Mouse (Mus musculus): ENCODE results near the gene Dhx35. TPM values are rescaled to one million over a fixed set of nuclear protein-coding genes. Genes with fewer than 3 reads are reported as not detected.

The Dhx35 gene
- 20.4 and 26.1 TPM in 2 replicates for polyA plus RNA-seq (2014; fragmentation: Nextera tagmentation; extraction: Ambion mirVana)

DNA sequence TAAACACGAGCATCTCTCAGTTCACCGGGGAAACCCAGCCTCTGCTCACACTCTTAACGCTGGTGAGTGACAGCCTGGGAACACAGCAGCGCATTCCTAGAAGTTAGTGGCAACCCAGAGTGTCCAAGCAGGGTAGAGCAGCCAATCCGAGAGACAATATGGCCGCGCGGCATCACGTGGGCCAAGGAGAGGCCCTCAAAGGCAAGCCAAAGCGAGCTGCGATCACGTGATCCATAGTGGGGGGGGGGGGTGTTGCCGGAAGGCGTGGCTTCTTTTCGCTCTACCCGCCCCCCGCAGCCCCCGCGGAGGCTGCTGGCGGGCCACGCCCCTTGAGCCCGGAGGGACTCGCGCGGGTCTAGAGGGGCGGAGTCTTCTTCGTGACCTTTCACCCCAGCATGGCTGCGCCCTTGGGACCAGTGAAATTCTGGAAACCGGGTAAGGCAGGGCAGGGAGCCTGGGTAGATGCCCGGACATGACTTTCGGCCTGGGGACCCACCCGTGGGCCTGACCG, at the start of gene Dhx35:
TSS of gene Dhx35 (plus strand) at position 314 of the 511 bp plus-strand sequence.
- peak; percentile 99 for ATAC-seq (replicated peaks; ENCODE audit: low FRiP score)
- Histone ChIP-seq H3K9me3 (ENCODE audit: control insufficient read depth, low read length) (no peaks in the 10 kb centered on the region), H3K27ac (ENCODE audit: low read depth, low read length) (peak within 1 kb of the TSS; percentile 67), H3K27me3 (ENCODE audit: control insufficient read depth, insufficient read depth, low read length) (no peaks in the 10 kb centered on the region), H3K4me3 (ENCODE audit: low read depth, low read length) (peak within 1 kb of the TSS; percentile 58), H3K9ac (ENCODE audit: low read length) (peak within 1 kb of the TSS; percentile 55), H3K4me1 (replicated peaks; ENCODE audit: control insufficient read depth, insufficient read depth, low read length) (peaks cover 2% of the 10 kb centered on the region; the same call in 1 of the 2 replicates), H3K36me3 (ENCODE audit: control insufficient read depth, insufficient read depth, low read length) (no peaks in the 10 kb centered on the region; the same call in 1 of the 2 replicates), H3K4me2 (ENCODE audit: low read depth, low read length, severe bottlenecking) (peak within 1 kb of the TSS; percentile 67)
- under 1% methylated on average over 32 of the region's 33 CpGs for WGBS
- peak; percentile 98 for DNase-seq (ENCODE audit: low spot score)

DNA sequence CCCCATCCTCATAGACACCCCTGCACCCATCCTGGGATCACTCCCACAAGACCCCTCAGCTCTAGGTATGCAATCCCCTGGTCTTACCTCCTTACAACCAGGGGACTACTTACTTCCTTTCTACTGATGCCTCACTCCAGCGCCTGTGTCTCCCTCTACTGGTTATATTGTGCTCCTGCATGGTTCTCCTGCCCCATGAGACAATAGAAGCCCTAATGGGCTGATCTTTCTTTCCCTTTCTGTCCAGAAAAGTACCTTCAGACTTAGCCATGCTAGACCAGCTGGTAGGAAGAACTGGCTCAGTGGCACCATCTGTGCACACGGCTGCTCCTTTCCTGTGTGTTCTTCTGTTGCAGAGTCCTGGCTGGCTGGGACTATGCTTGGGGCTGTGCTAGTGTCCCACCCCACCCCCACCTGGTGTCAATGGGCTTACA, 49.5 kb upstream of the Dhx35 start:
- no peaks in the 10 kb centered on the region for H3K4me1 ChIP-seq (replicated peaks; ENCODE audit: control insufficient read depth, insufficient read depth, low read length)
- H3K36me3 ChIP-seq (ENCODE audit: control insufficient read depth, insufficient read depth, low read length), result no peaks in the 10 kb centered on the region
- no peaks in the 10 kb centered on the region for H3K9me3 ChIP-seq (ENCODE audit: control insufficient read depth, low read length)
- no peak overlapping the region for H3K27ac ChIP-seq (ENCODE audit: low read depth, low read length)
- H3K4me3 ChIP-seq (ENCODE audit: low read depth, low read length), result no peak overlapping the region
- no peak overlapping the region for H3K4me2 ChIP-seq (ENCODE audit: low read depth, low read length, severe bottlenecking)
- H3K9ac ChIP-seq (ENCODE audit: low read length), result no peak overlapping the region
- H3K27me3 ChIP-seq (ENCODE audit: control insufficient read depth, insufficient read depth, low read length), result no peaks in the 10 kb centered on the region
- WGBS, result 33% methylated on average over 2 of the region's 2 CpGs
- ATAC-seq (replicated peaks; ENCODE audit: low FRiP score) (no peak), DNase-seq (ENCODE audit: low spot score) (peak; percentile 64)

- no peak overlapping the region for H3K27ac ChIP-seq (ENCODE audit: low read depth, low read length)
- no peak for DNase-seq (ENCODE audit: low spot score)
- H3K4me1 ChIP-seq (replicated peaks; ENCODE audit: control insufficient read depth, insufficient read depth, low read length), result no peaks in the 10 kb centered on the region
- no peaks in the 10 kb centered on the region for H3K36me3 ChIP-seq (ENCODE audit: control insufficient read depth, insufficient read depth, low read length)
- no peak overlapping the region for H3K4me2 ChIP-seq (ENCODE audit: low read depth, low read length, severe bottlenecking)
- H3K27me3 ChIP-seq (ENCODE audit: control insufficient read depth, insufficient read depth, low read length), result no peaks in the 10 kb centered on the region
- H3K9ac ChIP-seq (ENCODE audit: low read length), result no peak overlapping the region
- 80% methylated on average over 11 of the region's 11 CpGs for WGBS
- no peak for ATAC-seq (replicated peaks; ENCODE audit: low FRiP score)
- H3K9me3 ChIP-seq (ENCODE audit: control insufficient read depth, low read length), result no peaks in the 10 kb centered on the region
- H3K4me3 ChIP-seq (ENCODE audit: low read depth, low read length), result no peak overlapping the region
Observed at GRCm38 (mm10) chr2:158746164-158746563, 48.4 kb upstream of the Dhx35 start.

GRCm38 (mm10) chr2:158749366-158749765, 45.2 kb upstream of the Dhx35 start:
- DNase-seq (ENCODE audit: low spot score), result no peak

GRCm38 (mm10) chr2:158760231-158760630, 34.4 kb upstream of the Dhx35 start:
- Histone ChIP-seq H3K27me3 (ENCODE audit: control insufficient read depth, insufficient read depth, low read length) (no peaks in the 10 kb centered on the region), H3K36me3 (ENCODE audit: control insufficient read depth, insufficient read depth, low read length) (no peaks in the 10 kb centered on the region), H3K4me3 (ENCODE audit: low read depth, low read length) (no peak overlapping the region), H3K4me1 (replicated peaks; ENCODE audit: control insufficient read depth, insufficient read depth, low read length) (no peaks in the 10 kb centered on the region), H3K9ac (ENCODE audit: low read length) (no peak overlapping the region), H3K27ac (ENCODE audit: low read depth, low read length) (no peak overlapping the region), H3K9me3 (ENCODE audit: control insufficient read depth, low read length) (no peaks in the 10 kb centered on the region), H3K4me2 (ENCODE audit: low read depth, low read length, severe bottlenecking) (no peak overlapping the region)
- ATAC-seq (replicated peaks; ENCODE audit: low FRiP score) (no peak), DNase-seq (ENCODE audit: low spot score) (no peak)
- 76% methylated on average over 2 of the region's 2 CpGs for WGBS

More at GRCm38 (mm10) chr2:158749366-158749765, 45.2 kb upstream of the Dhx35 start:
- Histone ChIP-seq H3K36me3 (ENCODE audit: control insufficient read depth, insufficient read depth, low read length) (no peaks in the 10 kb centered on the region), H3K27ac (ENCODE audit: low read depth, low read length) (no peak overlapping the region), H3K9ac (ENCODE audit: low read length) (no peak overlapping the region), H3K4me3 (ENCODE audit: low read depth, low read length) (no peak overlapping the region), H3K9me3 (ENCODE audit: control insufficient read depth, low read length) (no peaks in the 10 kb centered on the region), H3K4me1 (replicated peaks; ENCODE audit: control insufficient read depth, insufficient read depth, low read length) (no peaks in the 10 kb centered on the region), H3K27me3 (ENCODE audit: control insufficient read depth, insufficient read depth, low read length) (no peaks in the 10 kb centered on the region), H3K4me2 (ENCODE audit: low read depth, low read length, severe bottlenecking) (no peak overlapping the region)
- WGBS, result 86% methylated on average over 9 of the region's 9 CpGs
- ATAC-seq (replicated peaks; ENCODE audit: low FRiP score), result no peak

- WGBS, result 86% methylated on average over 5 of the region's 5 CpGs
- Histone ChIP-seq H3K27me3 (ENCODE audit: control insufficient read depth, insufficient read depth, low read length) (no peaks in the 10 kb centered on the region), H3K4me1 (replicated peaks; ENCODE audit: control insufficient read depth, insufficient read depth, low read length) (no peaks in the 10 kb centered on the region), H3K4me3 (ENCODE audit: low read depth, low read length) (no peak overlapping the region), H3K9ac (ENCODE audit: low read length) (no peak overlapping the region), H3K9me3 (ENCODE audit: control insufficient read depth, low read length) (no peaks in the 10 kb centered on the region), H3K27ac (ENCODE audit: low read depth, low read length) (no peak overlapping the region), H3K36me3 (ENCODE audit: control insufficient read depth, insufficient read depth, low read length) (no peaks in the 10 kb centered on the region), H3K4me2 (ENCODE audit: low read depth, low read length, severe bottlenecking) (no peak overlapping the region)
- DNase-seq (ENCODE audit: low spot score) (no peak), ATAC-seq (replicated peaks; ENCODE audit: low FRiP score) (no peak)
Observed at GRCm38 (mm10) chr2:158762339-158762738, 32.3 kb upstream of the Dhx35 start.

- Histone ChIP-seq H3K9ac (ENCODE audit: low read length) (peak within 1 kb of the TSS; percentile 81), H3K4me1 (replicated peaks; ENCODE audit: control insufficient read depth, insufficient read depth, low read length) (peaks cover 21% of the 10 kb centered on the region)
- peak; percentile 99 for ATAC-seq (replicated peaks; ENCODE audit: low FRiP score)
Observed at GRCm38 (mm10) chr2:158767742-158768339, 26.8 kb upstream of the Dhx35 start, which contains the start of gene Fam83d. TSS of gene Fam83d (plus strand) at chr2:158768093.

GRCm38 (mm10) chr2:158768350-158768749, 26.3 kb upstream of the Dhx35 start:
- Histone ChIP-seq H3K27me3 (ENCODE audit: control insufficient read depth, insufficient read depth, low read length) (no peaks in the 10 kb centered on the region), H3K36me3 (ENCODE audit: control insufficient read depth, insufficient read depth, low read length) (no peaks in the 10 kb centered on the region; the same call in 1 of the 2 replicates), H3K4me1 (replicated peaks; ENCODE audit: control insufficient read depth, insufficient read depth, low read length) (peaks cover 21% of the 10 kb centered on the region), H3K9ac (ENCODE audit: low read length) (peak overlapping the region; percentile 81), H3K4me2 (ENCODE audit: low read depth, low read length, severe bottlenecking) (peak overlapping the region; percentile 64), H3K9me3 (ENCODE audit: control insufficient read depth, low read length) (no peaks in the 10 kb centered on the region), H3K27ac (ENCODE audit: low read depth, low read length) (peak overlapping the region; percentile 25; the same call in 1 of the 2 replicates), H3K4me3 (ENCODE audit: low read depth, low read length) (peak overlapping the region; percentile 67)
- DNase-seq (ENCODE audit: low spot score) (no peak), ATAC-seq (replicated peaks; ENCODE audit: low FRiP score) (peak; percentile 37)
- WGBS, result under 1% methylated on average over 37 of the region's 37 CpGs

More at GRCm38 (mm10) chr2:158767742-158768339, 26.8 kb upstream of the Dhx35 start, which contains the start of gene Fam83d:
- under 1% methylated on average over 46 of the region's 48 CpGs for WGBS
- no peaks in the 10 kb centered on the region for H3K9me3 ChIP-seq (ENCODE audit: control insufficient read depth, low read length)
- H3K36me3 ChIP-seq (ENCODE audit: control insufficient read depth, insufficient read depth, low read length), result no peaks in the 10 kb centered on the region; the same call in 1 of the 2 replicates
- peak; percentile 96 for DNase-seq (ENCODE audit: low spot score)
- peak within 1 kb of the TSS; percentile 64 for H3K4me2 ChIP-seq (ENCODE audit: low read depth, low read length, severe bottlenecking)
- H3K27ac ChIP-seq (ENCODE audit: low read depth, low read length), result peak within 1 kb of the TSS; percentile 25; the same call in 1 of the 2 replicates
- H3K27me3 ChIP-seq (ENCODE audit: control insufficient read depth, insufficient read depth, low read length), result no peaks in the 10 kb centered on the region
- H3K4me3 ChIP-seq (ENCODE audit: low read depth, low read length), result peak within 1 kb of the TSS; percentile 67
